Mouse (Mus musculus): ENCODE data around the gene Asb6.

GRCm38 (mm10) chr2:30874445-30874844, 44.3 kb upstream of the Asb6 start:
- TF ChIP-seq CTCF (IDR thresholded peaks at IDR 0.05): no peak
- TF ChIP-seq EP300 (IDR thresholded peaks at IDR 0.05): no peak

All from lung, postnatal 0 days (tissue).